Mouse (Mus musculus): ENCODE measurements at regions not wholly inside any gene's neighbourhood (a gene's known extent, or its start where the extent isn't known, plus 50 kb on each side); places are given as distances from the start of the nearest gene placed in this dataset.

- DNase-seq (ENCODE audit: low read depth, low spot score), result no peak
- Histone ChIP-seq H3K4me1 (ENCODE audit: control insufficient read depth in 1 of 2, insufficient read depth in 2 of 2, low read length in 2 of 2) (no peaks in the 10 kb centered on the region), H3K9me3 (replicated peaks; ENCODE audit: insufficient read depth, low read length) (no peaks in the 10 kb centered on the region), H3K27me3 (ENCODE audit: control insufficient read depth in 1 of 2, insufficient read depth in 2 of 2, low read length in 2 of 2) (no peaks in the 10 kb centered on the region), H3K27ac (ENCODE audit: control insufficient read depth, low read depth, low read length) (no peak overlapping the region), H3K4me3 (ENCODE audit: control insufficient read depth in 1 of 2, insufficient read depth in 1 of 2, low read depth in 2 of 2, low read length in 2 of 2) (no peak overlapping the region), H3K79me2 (ENCODE audit: control insufficient read depth, insufficient read depth, low read length, poor library complexity) (no peaks in the 10 kb centered on the region), H3K36me3 (ENCODE audit: control insufficient read depth in 1 of 2, insufficient read depth in 2 of 2, low read length in 2 of 2) (no peaks in the 10 kb centered on the region), H3K9ac (ENCODE audit: control insufficient read depth, low read depth, low read length, poor library complexity, severe bottlenecking) (no peak overlapping the region)
- no peak for TF ChIP-seq POLR2AphosphoS2 (IDR thresholded peaks at IDR 0.05; ENCODE audit: low read length)
- no peak for TF ChIP-seq SMC3 (IDR thresholded peaks at IDR 0.05; ENCODE audit: low read depth, low read length)
- no peak for TF ChIP-seq MXI1 (IDR thresholded peaks at IDR 0.05; ENCODE audit: low read depth, low read length)
- TF ChIP-seq ZMIZ1 (IDR thresholded peaks at IDR 0.05; ENCODE audit: low read depth, low read length), result no peak
- no peak for TF ChIP-seq GABPA (IDR thresholded peaks at IDR 0.05; ENCODE audit: low read depth, low read length)
- no peak for TF ChIP-seq POLR2AphosphoS5 (IDR thresholded peaks at IDR 0.05; ENCODE audit: borderline replicate concordance, low read depth, low read length)
- TF ChIP-seq TAL1 (IDR thresholded peaks at IDR 0.05; ENCODE audit: low read length), result no peak
- TF ChIP-seq MYC (IDR thresholded peaks at IDR 0.05; ENCODE audit: low read depth, low read length), result no peak
Measured at GRCm38 (mm10) chr1:147291119-147291518, 796.6 kb downstream of the Brinp3 start.

- TF ChIP-seq GABPA (IDR thresholded peaks at IDR 0.05; ENCODE audit: low read depth, low read length), result no peak
- no peak for TF ChIP-seq ZC3H11A (IDR thresholded peaks at IDR 0.05; ENCODE audit: low read depth, low read length)
- no peak for TF ChIP-seq EP300 (IDR thresholded peaks at IDR 0.05; ENCODE audit: low read depth in 1 of 2, low read length in 2 of 2)
- TF ChIP-seq RAD21 (IDR thresholded peaks at IDR 0.05; ENCODE audit: low read depth, low read length), result no peak
- TF ChIP-seq ETS1 (IDR thresholded peaks at IDR 0.05; ENCODE audit: low read depth, low read length), result no peak
- TF ChIP-seq CHD1 (IDR thresholded peaks at IDR 0.05; ENCODE audit: low read depth, low read length), result no peak
- no peak for TF ChIP-seq MAX (IDR thresholded peaks at IDR 0.05; ENCODE audit: low read length)
- no peak for TF ChIP-seq ZNF384 (IDR thresholded peaks at IDR 0.05; ENCODE audit: low read depth, low read length)
- no peaks in the 10 kb centered on the region for H3K9me3 ChIP-seq (replicated peaks; ENCODE audit: insufficient read depth, low read length)
- H3K4me3 ChIP-seq (ENCODE audit: control insufficient read depth in 1 of 2, insufficient read depth in 1 of 2, low read depth in 2 of 2, low read length in 2 of 2), result no peak overlapping the region
- DNase-seq (ENCODE audit: low read depth, low spot score), result no peak
- H3K9ac ChIP-seq (ENCODE audit: control insufficient read depth, low read depth, low read length, poor library complexity, severe bottlenecking), result no peak overlapping the region
- H3K36me3 ChIP-seq (ENCODE audit: control insufficient read depth in 1 of 2, insufficient read depth in 2 of 2, low read length in 2 of 2), result no peaks in the 10 kb centered on the region
- no peaks in the 10 kb centered on the region for H3K27me3 ChIP-seq (ENCODE audit: control insufficient read depth in 1 of 2, insufficient read depth in 2 of 2, low read length in 2 of 2)
- no peaks in the 10 kb centered on the region for H3K4me1 ChIP-seq (ENCODE audit: control insufficient read depth in 1 of 2, insufficient read depth in 2 of 2, low read length in 2 of 2)
- no peaks in the 10 kb centered on the region for H3K79me2 ChIP-seq (ENCODE audit: control insufficient read depth, insufficient read depth, low read length, poor library complexity)
- no peak overlapping the region for H3K27ac ChIP-seq (ENCODE audit: control insufficient read depth, low read depth, low read length)
Measured at GRCm38 (mm10) chr1:147309246-147309645, 814.7 kb downstream of the Brinp3 start.

DNA sequence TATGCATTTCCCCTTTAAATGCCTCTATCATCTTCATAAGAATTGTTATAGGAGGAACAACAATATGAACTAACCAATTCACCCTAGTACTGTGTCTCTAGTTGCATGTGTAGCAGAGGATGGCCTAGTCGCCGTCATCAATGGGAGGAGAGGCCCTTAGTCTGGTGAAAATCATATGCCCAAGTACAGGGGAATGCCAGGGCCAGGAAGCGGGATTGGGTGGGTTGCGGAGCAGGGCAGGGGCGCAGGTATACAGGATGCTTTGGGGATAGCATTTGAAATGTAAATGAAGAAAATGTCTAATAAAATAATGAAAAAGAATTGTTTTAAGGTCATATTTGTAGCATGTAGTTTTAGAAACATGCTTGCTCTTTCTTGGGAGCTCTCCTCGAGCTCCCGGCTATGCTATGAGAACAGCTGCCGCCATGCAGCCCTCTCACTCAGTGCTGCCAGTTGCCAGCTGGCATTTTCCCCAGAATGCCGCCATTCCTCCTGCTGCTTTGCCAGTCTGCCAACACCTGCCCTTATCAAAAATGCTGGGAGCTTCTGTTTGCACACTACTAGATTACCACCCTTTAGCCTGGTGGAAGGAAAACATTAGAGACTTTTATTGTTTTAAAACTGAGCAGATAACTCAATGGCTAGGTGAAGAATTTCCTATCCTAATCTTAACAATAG lies 848.9 kb downstream of the Brinp3 start:
- Histone ChIP-seq H3K36me3 (ENCODE audit: control insufficient read depth in 1 of 2, insufficient read depth in 2 of 2, low read length in 2 of 2) (no peaks in the 10 kb centered on the region), H3K9me3 (replicated peaks; ENCODE audit: insufficient read depth, low read length) (no peaks in the 10 kb centered on the region), H3K27me3 (ENCODE audit: control insufficient read depth in 1 of 2, insufficient read depth in 2 of 2, low read length in 2 of 2) (no peaks in the 10 kb centered on the region), H3K4me1 (ENCODE audit: control insufficient read depth in 1 of 2, insufficient read depth in 2 of 2, low read length in 2 of 2) (no peaks in the 10 kb centered on the region), H3K4me3 (ENCODE audit: control insufficient read depth in 1 of 2, insufficient read depth in 1 of 2, low read depth in 2 of 2, low read length in 2 of 2) (no peak overlapping the region), H3K79me2 (ENCODE audit: control insufficient read depth, insufficient read depth, low read length, poor library complexity) (no peaks in the 10 kb centered on the region), H3K9ac (ENCODE audit: control insufficient read depth, low read depth, low read length, poor library complexity, severe bottlenecking) (no peak overlapping the region), H3K27ac (ENCODE audit: control insufficient read depth, low read depth, low read length) (no peak overlapping the region)
- no peak for DNase-seq (ENCODE audit: low read depth, low spot score)
- no peak for TF ChIP-seq CHD1 (IDR thresholded peaks at IDR 0.05; ENCODE audit: low read depth, low read length)
- TF ChIP-seq HCFC1 (IDR thresholded peaks at IDR 0.05; ENCODE audit: low read depth, low read length), result no peak
- TF ChIP-seq UBTF (IDR thresholded peaks at IDR 0.05; ENCODE audit: borderline replicate concordance, insufficient read depth, low read depth, low read length), result no peak
- no peak for TF ChIP-seq MEF2A (IDR thresholded peaks at IDR 0.05; ENCODE audit: extremely low read depth, insufficient replicate concordance, low read depth, low read length, poor library complexity, severe bottlenecking)
- no peak for TF ChIP-seq KAT2A (conservative IDR thresholded peaks at IDR 0.05; ENCODE audit: low read depth, low read length)
- TF ChIP-seq NELFE (IDR thresholded peaks at IDR 0.05; ENCODE audit: low read depth, low read length), result no peak
- TF ChIP-seq RAD21 (IDR thresholded peaks at IDR 0.05; ENCODE audit: low read depth, low read length), result no peak
- no peak for TF ChIP-seq RCOR1 (IDR thresholded peaks at IDR 0.05; ENCODE audit: low read depth, low read length)
- TF ChIP-seq CHD2 (IDR thresholded peaks at IDR 0.05; ENCODE audit: low read length), result no peak
- TF ChIP-seq E2F4 (IDR thresholded peaks at IDR 0.05; ENCODE audit: borderline replicate concordance, low read depth, low read length), result no peak
- no peak for TF ChIP-seq TAL1 (IDR thresholded peaks at IDR 0.05; ENCODE audit: low read length)
- no peak for TF ChIP-seq NRF1 (IDR thresholded peaks at IDR 0.05; ENCODE audit: insufficient read depth, low read depth, low read length, poor library complexity, severe bottlenecking)
- no peak for TF ChIP-seq MXI1 (IDR thresholded peaks at IDR 0.05; ENCODE audit: low read depth, low read length)
- TF ChIP-seq GABPA (IDR thresholded peaks at IDR 0.05; ENCODE audit: low read depth, low read length), result no peak
- no peak for TF ChIP-seq SMC3 (IDR thresholded peaks at IDR 0.05; ENCODE audit: low read depth, low read length)
- no peak for TF ChIP-seq MAX (IDR thresholded peaks at IDR 0.05; ENCODE audit: low read length)

Data from MEL (cell line).